Mouse (Mus musculus) T-helper 2 cell (primary cell): ENCODE measurements around the gene Syn3.
"Not testable (repeated sequence)": the region's sequence is repeated elsewhere in the genome, so short reads cannot be mapped to it uniquely, and the experiment has no call there.

ENCODE experiments used
- in situ Hi-C: fragments of 300-600 bp; cut with MboI, MseI; formaldehyde crosslinking; loops from one replicate; pipeline ENCODE4 v1.15.1; 2025; ENCODE audit warnings: high pct_unique_total_duplicates

Syn3 gene

GRCm38 (mm10) chr10:86468612-86469546, 29.8 kb downstream of the Syn3 start:
- in situ Hi-C loops = loop anchor here (5.0 kb wide), 1 partner anchor 407 kb away; no protein-coding TSS in a partner anchor

DNA sequence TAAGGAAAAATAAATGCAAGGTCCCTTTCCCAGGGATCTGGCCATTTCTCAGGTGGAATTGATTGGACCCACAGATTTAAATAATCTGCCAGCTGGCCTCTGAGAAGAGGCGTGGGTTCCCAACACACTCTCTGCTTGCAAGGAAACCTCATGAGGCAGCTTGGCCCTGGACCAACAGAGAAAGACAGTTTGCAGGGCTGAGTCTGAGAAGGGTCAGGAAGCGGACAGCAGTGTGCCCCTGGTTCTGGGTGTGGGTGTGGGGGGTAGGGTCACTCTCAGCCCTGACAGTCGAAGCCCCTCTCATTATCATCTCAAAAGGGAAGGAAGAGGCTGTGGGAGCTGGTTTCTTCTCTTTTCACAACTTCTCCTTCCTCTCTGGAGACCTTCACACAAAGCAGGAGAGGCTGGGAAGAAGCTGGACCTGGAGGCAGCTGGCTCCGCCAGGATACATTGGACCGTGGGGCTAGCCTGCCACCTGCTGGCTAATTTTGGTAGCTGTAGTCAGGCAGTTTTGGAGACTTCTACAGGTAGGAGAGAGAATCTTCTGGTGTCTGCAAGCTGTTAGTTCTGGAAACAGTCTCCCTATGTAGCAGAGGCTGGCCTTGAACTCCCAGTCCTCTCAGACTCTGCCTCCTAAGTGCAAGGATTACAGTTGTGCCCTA, 35.0 kb downstream of the Syn3 start:
- in situ Hi-C loops = no loop called here

DNA sequence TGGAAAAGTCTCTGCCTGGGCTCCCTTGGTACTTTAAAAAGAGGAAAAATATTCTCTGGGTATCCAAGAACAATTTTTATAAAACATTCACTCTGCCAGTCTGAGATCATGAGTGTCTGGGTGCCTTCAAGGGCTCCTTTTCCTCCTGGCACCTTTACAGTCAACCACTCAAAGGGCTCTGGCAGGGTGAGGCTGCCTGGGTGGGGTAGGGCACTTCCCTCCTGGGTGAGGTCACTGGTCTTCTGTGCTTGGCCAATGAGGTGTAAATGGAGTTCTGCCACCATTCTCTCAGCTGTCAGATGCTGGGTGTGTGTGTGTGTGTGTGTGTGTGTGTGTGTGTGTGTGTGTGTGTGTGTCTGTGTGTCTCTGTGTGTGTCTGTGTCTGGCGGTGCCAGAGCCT, 39.1 kb downstream of the Syn3 start:
- in situ Hi-C loops = no loop called here

- in situ Hi-C loops = no loop called here
Measured at GRCm38 (mm10) chr10:86457665-86458209, 41.0 kb downstream of the Syn3 start.

DNA sequence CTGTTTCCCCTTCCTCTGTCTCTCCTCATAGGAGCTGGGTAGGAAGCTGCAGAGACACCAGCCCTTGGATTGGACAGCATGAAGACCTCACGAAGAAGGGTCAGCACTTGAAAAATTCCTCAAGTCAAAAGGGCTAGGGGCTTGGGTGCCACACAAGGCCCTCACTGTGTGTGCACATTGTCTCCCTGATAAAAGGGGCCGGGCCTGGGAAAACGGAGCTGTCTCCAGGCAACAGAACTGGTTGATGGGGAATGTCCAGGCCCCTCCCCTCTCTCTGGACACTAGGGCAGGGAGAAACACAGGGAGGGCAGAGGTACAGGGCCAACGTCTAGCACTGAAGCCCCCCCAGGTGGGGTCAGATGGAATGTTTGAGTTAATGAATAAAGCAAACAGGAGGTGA, 41.5 kb downstream of the Syn3 start:
- in situ Hi-C loops = no loop called here

DNA sequence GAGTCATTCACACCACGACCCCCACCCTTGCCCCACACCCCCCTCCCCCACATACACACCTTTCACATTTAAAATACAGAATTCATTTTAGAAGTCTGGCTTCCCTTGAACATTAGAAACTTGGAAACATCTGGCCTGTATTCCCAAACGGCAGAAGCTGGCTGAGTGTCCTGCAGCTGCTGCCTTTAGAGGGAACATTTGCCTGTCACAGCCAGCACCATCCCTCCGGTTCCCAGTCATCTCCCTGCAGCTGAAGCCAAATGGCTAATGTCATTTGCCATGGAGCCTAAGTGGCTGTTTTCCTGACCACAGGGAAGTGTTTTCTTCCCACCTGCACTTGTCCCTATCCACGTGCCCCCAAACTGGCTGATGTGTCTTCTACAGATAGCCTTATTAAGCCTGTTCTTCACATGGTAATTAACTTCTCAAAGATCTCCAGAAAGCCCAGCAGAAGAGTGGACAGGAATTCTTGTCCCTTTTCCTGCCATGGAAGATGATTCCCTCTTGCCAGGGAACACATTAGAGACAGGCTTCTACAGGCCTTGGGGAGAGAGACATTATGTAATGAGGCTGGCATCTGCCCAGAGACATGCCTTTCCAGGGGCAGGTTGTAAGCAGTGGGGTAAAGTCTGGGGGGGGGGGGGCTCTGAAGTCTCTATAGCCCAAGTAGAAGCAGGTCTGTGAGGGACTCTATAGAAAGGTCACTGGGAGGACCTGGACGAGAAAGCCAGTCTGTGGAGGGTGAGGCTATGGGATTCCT, 43.2 kb downstream of the Syn3 start:
- in situ Hi-C loops = no loop called here

- in situ Hi-C loops = no loop called here
Measured at GRCm38 (mm10) chr10:86452326-86452995, 46.2 kb downstream of the Syn3 start.

DNA sequence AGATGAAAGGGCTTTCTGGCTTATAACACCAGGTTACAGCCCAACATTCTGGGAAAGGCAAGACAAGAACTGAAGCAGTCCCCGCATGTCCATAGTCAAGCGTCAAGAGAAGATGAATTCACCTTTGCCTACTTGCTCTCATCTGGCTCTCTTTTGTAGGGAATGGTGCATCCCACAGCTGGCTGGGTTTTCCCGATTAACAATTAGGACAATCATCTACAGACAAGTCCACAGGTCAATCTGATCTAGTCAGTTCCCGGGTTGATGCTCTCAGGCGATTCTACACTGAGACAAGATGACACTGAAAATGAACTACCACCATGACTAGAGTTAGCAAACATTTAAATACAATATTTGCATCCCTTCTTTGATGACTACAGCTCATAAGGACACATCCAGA, 47.4 kb downstream of the Syn3 start:
- in situ Hi-C loops = no loop called here

DNA sequence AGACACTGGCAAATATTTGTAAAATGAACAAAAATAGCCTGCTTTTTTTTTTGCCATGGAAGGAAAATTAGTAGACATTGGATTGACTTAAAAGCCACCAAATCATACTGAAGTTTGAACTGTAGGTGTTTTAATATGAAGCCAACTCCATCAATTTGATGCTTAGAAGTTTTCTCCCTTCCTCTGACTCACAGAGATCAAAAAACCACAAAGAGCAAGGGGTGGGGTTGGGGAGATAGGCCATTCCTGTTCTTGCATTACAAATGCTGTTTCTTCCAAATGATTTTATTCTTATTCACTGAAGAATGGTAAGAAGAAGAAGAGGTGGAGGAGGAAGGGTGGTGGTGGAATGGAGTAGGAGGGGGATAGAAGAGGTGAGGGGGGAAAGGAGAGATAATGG, 52.0 kb downstream of the Syn3 start:
- in situ Hi-C loops = loop anchor here (5.0 kb wide), 1 partner anchor 479 kb away; no protein-coding TSS in a partner anchor

- in situ Hi-C loops = loop anchor here (5.0 kb wide), 1 partner anchor 478 kb away; no protein-coding TSS in a partner anchor
Measured at GRCm38 (mm10) chr10:86445207-86445606, 53.5 kb downstream of the Syn3 start.

GRCm38 (mm10) chr10:86444665-86445064, 54.0 kb downstream of the Syn3 start:
- in situ Hi-C loops = loop anchor here (5.0 kb wide), 1 partner anchor 477 kb away; no protein-coding TSS in a partner anchor

DNA sequence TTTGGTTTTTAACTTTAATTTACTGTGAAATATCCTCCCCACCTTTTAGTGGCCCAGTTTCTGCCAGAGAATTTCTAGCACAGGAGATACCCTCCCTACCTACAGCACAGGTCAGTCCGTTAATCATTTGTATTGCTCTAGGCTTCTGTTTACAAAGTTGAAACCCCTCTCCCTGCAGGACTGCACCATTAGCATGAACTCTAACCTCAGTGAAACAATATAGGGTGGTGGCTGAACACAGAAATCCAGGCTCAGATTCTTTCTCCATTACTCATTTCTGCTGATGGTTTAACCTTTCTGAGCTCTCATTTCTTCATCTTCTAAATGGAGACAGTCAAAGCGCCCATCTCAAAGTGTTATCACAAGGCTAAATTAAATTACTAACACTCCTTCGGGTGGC, 56.9 kb downstream of the Syn3 start:
- in situ Hi-C loops = no loop called here

GRCm38 (mm10) chr10:86439640-86440039, 59.1 kb downstream of the Syn3 start:
- in situ Hi-C loops = no loop called here

DNA sequence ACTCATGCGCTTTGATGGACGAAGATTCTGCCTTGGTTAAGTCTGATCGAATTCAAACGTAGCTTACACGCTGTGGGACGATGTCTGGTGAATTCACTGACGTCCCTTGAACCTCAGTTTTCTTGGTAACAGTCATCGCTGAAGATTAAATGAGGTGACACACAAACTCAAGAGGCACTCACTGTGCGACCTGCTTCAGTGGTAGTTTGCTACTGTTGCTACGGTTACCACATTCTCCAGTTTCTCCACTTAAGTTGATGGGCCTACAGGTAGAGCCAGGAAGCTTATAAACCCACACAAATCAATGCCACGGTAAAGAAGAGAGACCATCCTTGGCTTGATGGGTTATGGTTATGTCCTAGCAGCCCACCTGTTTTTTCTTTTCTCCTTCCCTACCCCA, 61.4 kb downstream of the Syn3 start:
- in situ Hi-C loops = no loop called here

- in situ Hi-C loops = not testable (repeated sequence)
Measured at GRCm38 (mm10) chr10:86435006-86435405, 63.7 kb downstream of the Syn3 start.

- in situ Hi-C loops = no loop called here
Measured at GRCm38 (mm10) chr10:86429651-86430050, 69.0 kb downstream of the Syn3 start.

DNA sequence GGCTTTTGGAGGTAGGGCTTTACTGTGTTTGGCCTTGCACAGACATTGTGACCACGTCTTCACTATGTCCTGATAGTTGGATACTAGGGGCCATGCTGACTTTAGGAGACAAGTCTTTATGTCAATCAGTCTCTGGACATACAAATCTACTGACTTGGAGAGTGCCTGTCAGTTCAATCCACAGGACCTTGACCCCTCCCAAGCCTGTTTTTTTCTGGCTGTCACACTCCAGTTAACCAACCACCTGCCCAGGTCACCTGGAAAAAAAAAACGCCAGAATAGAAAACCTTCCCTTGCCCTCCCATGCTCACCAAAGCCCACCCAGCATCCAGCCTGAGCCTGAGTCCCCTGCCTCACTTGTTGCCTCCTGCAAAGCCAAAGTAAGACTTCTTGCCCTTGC, 70.7 kb downstream of the Syn3 start:
- in situ Hi-C loops = no loop called here

DNA sequence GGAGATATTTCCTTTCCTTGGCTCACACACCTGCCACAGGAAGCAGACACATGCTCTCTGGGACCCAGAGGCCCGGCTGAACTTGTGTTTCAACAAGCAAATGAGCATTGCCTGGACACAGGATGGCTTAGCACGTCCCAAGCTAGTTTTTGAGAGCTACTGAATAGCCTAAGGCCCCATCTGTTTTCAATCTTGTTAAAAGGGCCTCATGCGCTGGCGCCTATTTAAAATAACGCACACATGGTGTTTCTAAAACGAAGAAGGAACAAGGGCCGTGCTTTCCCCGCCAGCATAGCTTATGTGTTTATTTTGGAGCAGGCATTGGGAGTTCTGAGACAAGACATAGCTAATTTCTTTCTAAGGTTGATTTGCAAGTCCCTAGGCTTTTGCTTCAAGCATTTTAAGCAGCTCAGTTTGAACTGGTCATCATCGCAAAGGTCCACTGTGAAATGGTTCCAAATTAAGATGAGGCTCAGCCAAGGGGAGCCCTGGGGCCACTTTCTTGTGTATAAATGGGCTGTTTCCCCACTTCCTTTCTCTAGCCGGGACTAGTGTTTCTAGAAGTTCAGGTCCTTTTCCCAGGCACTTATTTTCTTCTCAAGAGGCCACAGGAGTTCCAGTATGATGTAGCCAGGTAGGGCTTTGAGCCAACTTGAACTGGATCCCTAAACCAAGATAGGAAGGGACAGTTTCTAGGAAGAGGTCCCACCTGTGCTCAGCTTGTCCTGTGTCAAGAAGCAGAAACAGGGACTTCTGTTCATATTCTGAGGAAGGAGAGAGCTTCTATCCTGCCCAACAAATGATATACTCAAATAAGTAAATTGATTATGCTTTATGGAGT, 72.8 kb downstream of the Syn3 start:
- in situ Hi-C loops = no loop called here

DNA sequence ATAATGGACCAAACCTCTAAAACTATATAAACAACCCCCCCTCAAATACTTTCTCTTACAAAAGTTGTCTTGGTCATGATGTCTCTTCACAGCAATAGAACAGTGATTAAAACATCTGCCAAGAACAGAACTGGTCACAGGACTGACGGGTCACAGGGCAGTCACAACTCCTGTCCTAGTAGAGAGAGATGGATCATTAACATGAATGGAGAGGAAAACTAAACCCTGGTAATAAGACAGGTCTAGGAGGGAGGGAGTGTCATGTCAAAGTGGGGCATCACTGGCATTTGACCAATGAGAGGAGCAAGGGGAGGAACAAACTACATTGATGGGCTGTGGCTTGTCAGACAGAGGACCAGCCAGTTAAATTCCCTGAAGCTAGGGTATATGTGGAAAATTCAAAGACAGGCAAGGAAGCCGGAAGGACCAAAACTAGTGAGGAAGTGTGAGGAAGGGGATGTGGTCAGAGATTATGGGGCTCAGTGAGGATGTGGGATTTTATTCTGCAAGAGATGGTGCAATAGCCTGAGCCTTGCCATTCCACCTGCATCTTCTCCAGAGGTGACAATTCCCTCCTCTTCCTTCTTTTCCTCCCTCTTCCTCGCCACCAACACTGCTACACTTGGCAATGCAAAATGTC, 76.8 kb downstream of the Syn3 start:
- in situ Hi-C loops = no loop called here

GRCm38 (mm10) chr10:86418931-86419330, 79.8 kb downstream of the Syn3 start:
- in situ Hi-C loops = no loop called here
